Comparison of ENCODE assay signal across 8 mouse cellular contexts in the genomic region with DNA sequence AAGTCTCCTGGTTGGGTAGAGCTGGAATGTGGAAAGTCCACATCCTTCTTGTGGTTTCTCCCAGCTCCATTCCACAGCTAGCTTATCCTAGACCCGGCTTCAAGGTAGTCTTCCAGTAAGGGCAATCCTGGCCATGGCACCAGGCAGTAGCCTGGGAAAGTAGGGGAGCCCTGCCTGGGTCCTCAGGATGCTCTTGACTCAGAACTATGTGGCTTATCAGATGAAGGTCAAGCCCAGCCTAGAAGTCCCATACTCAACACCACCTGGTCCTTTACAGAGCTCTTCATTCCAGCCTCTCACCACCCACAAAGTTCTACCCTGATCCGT. TPM values are rescaled to one million over a fixed set of nuclear protein-coding genes. Genes with fewer than 3 reads are reported as not detected.
A peak's percentile ranks its signal among the peaks of the same experiment; 100 is the strongest.
DNase-seq lines count a peak whose midpoint lies in the region; ATAC-seq and TF ChIP-seq lines count a peak whose summit lies in the region.

No protein-coding gene starts in this region.

- H3K9me3 ChIP-seq in kidney, postnatal 0 days (replicated peaks; ENCODE audit: low read length), result no peaks in the 10 kb centered on the region
- H3K9me3 ChIP-seq in hindbrain, embryonic 12.5 days (replicated peaks), result no peaks in the 10 kb centered on the region
- no peaks in the 10 kb centered on the region for H3K9me3 ChIP-seq in midbrain, embryonic 15.5 days

- H3K27ac ChIP-seq in kidney, postnatal 0 days, result no peak overlapping the region
- peak overlapping the region; percentile 71 for H3K27ac ChIP-seq in bone marrow macrophage, adult 2 months (ENCODE audit: insufficient read depth, low read depth, low read length)
- H3K27ac ChIP-seq in hindbrain, embryonic 12.5 days, result no peak overlapping the region
- H3K27ac ChIP-seq in midbrain, embryonic 15.5 days, result no peak overlapping the region

- no peak overlapping the region for H3K4me3 ChIP-seq in kidney, postnatal 0 days (replicated peaks; ENCODE audit: low read depth, low read length)
- H3K4me3 ChIP-seq in bone marrow macrophage, adult 2 months (ENCODE audit: insufficient read depth, low read length), result peak overlapping the region; percentile 89
- H3K4me3 ChIP-seq in hindbrain, embryonic 12.5 days, result peak overlapping the region; percentile 69; the same call in 1 of the 2 replicates
- peak overlapping the region; percentile 78 for H3K4me3 ChIP-seq in midbrain, embryonic 15.5 days

- H3K9ac ChIP-seq in kidney, postnatal 0 days (ENCODE audit: low read depth, low read length), result no peak overlapping the region
- no peak overlapping the region for H3K9ac ChIP-seq in hindbrain, embryonic 12.5 days
- H3K9ac ChIP-seq in midbrain, embryonic 15.5 days, result 0 out of 2 replicates have a peak overlapping the region, but pooled peaks have one; percentile 64

- no peak; the same call in 1 of the 2 replicates for ATAC-seq in kidney, postnatal 0 days (replicated peaks; ENCODE audit: low FRiP score, low read depth)
- no peak for ATAC-seq in hindbrain, embryonic 12.5 days (ENCODE audit: low FRiP score)
- peak; percentile 13 for ATAC-seq in midbrain, embryonic 15.5 days (replicated peaks)
- no peak for ATAC-seq in megakaryocyte progenitor cell, adult 5-6 weeks (replicated peaks; ENCODE audit: poor library complexity)
- no peak for ATAC-seq in monocyte, adult 5-6 weeks (replicated peaks; ENCODE audit: insufficient number of reproducible peaks, low FRiP score, low TSS enrichment, poor library complexity, severe bottlenecking)

- no peaks in the 10 kb centered on the region for H3K4me1 ChIP-seq in kidney, postnatal 0 days (replicated peaks; ENCODE audit: insufficient read depth, low read length)
- H3K4me1 ChIP-seq in bone marrow macrophage, adult 2 months (ENCODE audit: control insufficient read depth, insufficient read depth, low read length), result peaks cover 60% of the 10 kb centered on the region
- H3K4me1 ChIP-seq in hindbrain, embryonic 12.5 days, result peaks cover 12% of the 10 kb centered on the region; the same call in 1 of the 2 replicates
- peaks cover 11% of the 10 kb centered on the region; the same call in 1 of the 2 replicates for H3K4me1 ChIP-seq in midbrain, embryonic 15.5 days

- no peaks in the 10 kb centered on the region for H3K36me3 ChIP-seq in kidney, postnatal 0 days (ENCODE audit: insufficient read depth, low read length)
- H3K36me3 ChIP-seq in hindbrain, embryonic 12.5 days, result no peaks in the 10 kb centered on the region
- H3K36me3 ChIP-seq in midbrain, embryonic 15.5 days (replicated peaks), result no peaks in the 10 kb centered on the region

- TF ChIP-seq POLR2A in bone marrow macrophage, adult 2 months (IDR thresholded peaks at IDR 0.05; ENCODE audit: borderline replicate concordance, low read depth, low read length), result no peak

- TF ChIP-seq CTCF in kidney, postnatal 0 days (IDR thresholded peaks at IDR 0.05; ENCODE audit: low read depth), result no peak
- no peak for TF ChIP-seq CTCF in bone marrow macrophage, adult 2 months (IDR thresholded peaks at IDR 0.05; ENCODE audit: low read depth, low read length)

- 26% methylated on average over 2 of the region's 2 CpGs for WGBS in kidney, postnatal 0 days
- WGBS in hindbrain, embryonic 12.5 days, result 45% methylated on average over 2 of the region's 2 CpGs
- 32% methylated on average over 2 of the region's 2 CpGs for WGBS in midbrain, embryonic 15.5 days

- H3K27me3 ChIP-seq in kidney, postnatal 0 days (ENCODE audit: insufficient read depth, low read length), result 0 out of 2 replicates have a peak, but pooled peaks cover 4% of the 10 kb centered on the region
- peaks cover 13% of the 10 kb centered on the region for H3K27me3 ChIP-seq in hindbrain, embryonic 12.5 days
- no peaks in the 10 kb centered on the region for H3K27me3 ChIP-seq in midbrain, embryonic 15.5 days (replicated peaks)

- no peak for DNase-seq in kidney, postnatal 0 days (ENCODE audit: low spot score)
- no peak for DNase-seq in kidney, adult 8-10 months
- DNase-seq in urinary bladder, postnatal 25 days (ENCODE audit: low spot score), result no peak

- peak overlapping the region; percentile 95; the same call in 1 of the 2 replicates for H3K4me2 ChIP-seq in kidney, postnatal 0 days (ENCODE audit: low read length)
- peak overlapping the region; percentile 98 for H3K4me2 ChIP-seq in hindbrain, embryonic 12.5 days (replicated peaks)
- H3K4me2 ChIP-seq in midbrain, embryonic 15.5 days, result peak overlapping the region; percentile 94

RNA-seq across cellular contexts. Expression of gene Bid, which starts 1.0 kb away (rescaled TPM):
- 34.2 and 35.8 TPM in 2 replicates for polyA plus RNA-seq in kidney, postnatal 0 days (2015; fragmentation: Nextera tagmentation; extraction: Ambion mirVana)
- 28.1 and 28.9 TPM in 2 replicates for polyA plus RNA-seq in bone marrow macrophage, adult 2 months (2012; ENCODE audit: insufficient read depth, insufficient read length, missing spikeins)
- polyA plus RNA-seq in hindbrain, embryonic 12.5 days (2016; fragmentation: Nextera tagmentation; extraction: Ambion mirVana), result 17.5 and 19.4 TPM in 2 replicates
- polyA plus RNA-seq in midbrain, embryonic 15.5 days (2015; fragmentation: Nextera tagmentation; extraction: Ambion mirVana), result 46.9 and 48.4 TPM in 2 replicates
- total RNA-seq in megakaryocyte progenitor cell, adult 5-6 weeks (2015), result 89.7 and 91.0 TPM in 2 replicates
- 51.7 and 55.4 TPM in 2 replicates for total RNA-seq in megakaryocyte progenitor cell, adult 5-6 weeks (2017)
- 19.8 to 42.0 TPM (median 21.4 TPM) in 3 replicates for total RNA-seq in monocyte, adult 5-6 weeks (2017)
